ENCODE assay signal across 1 mouse cellular context in genomic region chr7:102249531-102249895, GRCm38 (mm10).
TF ChIP-seq lines count a peak whose summit lies in the region.

No protein-coding gene starts in this region.

TF ChIP-seq in MEL, 35 proteins besides CTCF, POLR2A, EP300 and RAD21 (continued from another document):
- TF ChIP-seq JUND (IDR thresholded peaks at IDR 0.05; ENCODE audit: low read depth, low read length) (no peak), USF1 (IDR thresholded peaks at IDR 0.05; ENCODE audit: low read depth, low read length) (no peak), MYB (IDR thresholded peaks at IDR 0.05; ENCODE audit: low read depth, low read length) (no peak), HCFC1 (IDR thresholded peaks at IDR 0.05; ENCODE audit: low read depth, low read length) (0 out of 2 replicates have a peak, but pooled peaks have one; percentile 34), MXI1 (IDR thresholded peaks at IDR 0.05; ENCODE audit: low read depth, low read length) (peak; percentile 12; the same call in 1 of the 2 replicates), UBTF (IDR thresholded peaks at IDR 0.05; ENCODE audit: borderline replicate concordance, insufficient read depth, low read depth, low read length) (0 out of 2 replicates have a peak, but pooled peaks have one; percentile 20), ZKSCAN1 (IDR thresholded peaks at IDR 0.05; ENCODE audit: low read depth, low read length) (no peak)
